Mouse (Mus musculus): ENCODE measurements at regions not wholly inside any gene's neighbourhood (a gene's known extent, or its start where the extent isn't known, plus 50 kb on each side); places are given as distances from the start of the nearest gene placed in this dataset.

DNA sequence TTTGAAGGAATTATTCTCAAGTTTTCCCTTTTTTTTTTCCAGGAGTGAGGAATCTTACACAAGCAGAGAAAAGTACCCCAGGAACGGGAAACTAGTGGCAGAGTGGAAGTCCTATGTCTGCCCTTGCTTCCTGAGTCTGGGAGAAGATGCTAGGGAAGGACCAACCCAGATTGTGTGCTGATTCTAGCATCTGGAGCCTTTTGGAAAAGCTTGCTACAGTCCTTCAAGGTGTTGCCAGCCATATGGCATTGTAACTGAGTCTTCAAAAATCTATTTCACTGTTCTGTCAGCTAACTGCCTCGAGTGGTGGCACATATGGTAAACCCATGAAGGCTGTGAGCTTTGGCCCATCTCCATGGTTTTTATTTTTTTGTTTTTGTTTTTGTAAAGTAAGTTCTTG lies 432.3 kb downstream of the Adamts20 start:
- H3K27ac ChIP-seq: no peak overlapping the region
- H3K4me3 ChIP-seq (replicated peaks): no peak overlapping the region
- no peaks in the 10 kb centered on the region for H3K36me3 ChIP-seq
- WGBS: 76% methylated on average over 2 of the region's 2 CpGs
- H3K9ac ChIP-seq: no peak overlapping the region
- H3K4me1 ChIP-seq (replicated peaks): no peaks in the 10 kb centered on the region
- no peaks in the 10 kb centered on the region for H3K27me3 ChIP-seq (replicated peaks)
- no peak for ATAC-seq
- no peak overlapping the region for H3K4me2 ChIP-seq (replicated peaks)
- H3K9me3 ChIP-seq: no peaks in the 10 kb centered on the region

DNA sequence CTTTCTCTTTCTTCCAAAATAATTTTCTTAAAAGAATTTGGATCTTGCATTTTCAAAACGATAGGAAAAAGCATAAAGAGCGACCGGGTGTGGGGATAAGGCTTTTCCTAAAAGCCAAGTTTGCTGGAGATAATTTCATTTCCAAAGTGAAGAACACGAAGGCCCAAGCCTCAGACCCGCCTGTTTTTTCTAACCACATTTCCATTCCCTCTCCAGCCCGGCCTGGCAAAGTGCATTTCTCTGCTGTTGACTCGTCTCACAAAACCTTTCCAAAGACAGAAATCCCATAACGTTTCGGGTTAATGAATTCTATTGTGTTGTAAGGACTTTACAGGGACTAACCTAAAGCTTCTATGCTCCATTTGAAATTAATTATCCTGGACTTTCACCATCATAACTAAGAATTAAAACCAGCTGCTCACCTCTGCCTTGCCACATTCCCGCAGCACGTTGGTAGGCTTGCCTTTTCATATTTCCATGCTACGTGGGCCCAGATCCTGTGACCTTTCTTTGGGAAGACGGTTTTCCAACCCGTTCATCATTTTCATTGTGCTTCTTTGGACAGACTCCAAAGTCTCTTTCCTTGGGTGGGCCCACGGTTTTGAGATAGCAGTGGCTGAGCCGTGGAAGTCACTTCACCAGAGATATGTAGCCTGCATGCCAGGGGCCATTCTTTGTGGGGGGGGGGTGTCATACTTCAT lies 430.5 kb upstream of the Prickle1 start:
- Histone ChIP-seq H3K4me2 (replicated peaks) (no peak overlapping the region), H3K4me1 (replicated peaks) (0 out of 2 replicates have a peak, but pooled peaks cover 2% of the 10 kb centered on the region), H3K36me3 (no peaks in the 10 kb centered on the region), H3K27ac (peak overlapping the region; percentile 67), H3K4me3 (replicated peaks) (no peak overlapping the region), H3K9me3 (no peaks in the 10 kb centered on the region), H3K27me3 (replicated peaks) (no peaks in the 10 kb centered on the region), H3K9ac (no peak overlapping the region)
- ATAC-seq: no peak
- WGBS: 61% methylated on average over 16 of the region's 16 CpGs

DNA sequence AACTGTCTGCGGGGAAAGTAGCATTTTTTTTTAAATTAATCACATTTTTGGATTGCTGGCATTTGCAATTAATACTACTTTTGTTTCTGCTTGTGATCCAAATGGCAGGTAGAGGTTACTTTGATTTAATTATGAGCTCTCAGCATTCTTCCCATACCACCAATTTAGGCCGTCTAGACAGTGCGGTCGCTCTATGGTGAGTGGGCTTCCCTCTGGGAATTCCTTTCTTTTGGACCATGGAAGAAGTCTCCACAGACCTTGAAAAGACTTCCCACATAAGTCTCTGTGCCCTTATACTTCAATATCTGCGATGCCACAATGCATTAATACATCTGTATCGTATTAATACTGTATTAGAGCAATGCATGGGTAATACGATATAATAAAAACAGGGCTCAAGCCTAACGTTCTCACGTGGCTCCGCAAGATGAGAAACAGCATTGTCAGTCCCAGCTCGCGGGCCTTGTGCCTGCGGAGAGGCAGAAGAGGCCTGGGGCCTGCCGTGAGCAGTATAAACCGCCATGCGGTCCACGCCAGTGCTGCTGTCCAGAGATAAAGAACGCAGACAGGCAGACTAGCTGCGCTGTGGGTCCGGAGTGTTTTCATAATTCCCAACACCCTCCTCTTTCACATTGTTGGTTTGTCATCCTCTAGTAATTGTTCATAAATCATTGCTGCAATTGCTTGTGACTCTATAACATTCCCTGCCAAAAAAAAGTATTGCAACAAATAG lies 429.7 kb upstream of the Prickle1 start:
- WGBS: 58% methylated on average over 20 of the region's 20 CpGs
- Histone ChIP-seq H3K9ac (no peak overlapping the region), H3K4me2 (replicated peaks) (no peak overlapping the region), H3K4me1 (replicated peaks) (0 out of 2 replicates have a peak, but pooled peaks cover 2% of the 10 kb centered on the region), H3K9me3 (no peaks in the 10 kb centered on the region), H3K36me3 (no peaks in the 10 kb centered on the region), H3K4me3 (replicated peaks) (no peak overlapping the region), H3K27me3 (replicated peaks) (no peaks in the 10 kb centered on the region), H3K27ac (peak overlapping the region; percentile 55)
- ATAC-seq: peak; percentile 62; the same call in 1 of the 2 replicates

DNA sequence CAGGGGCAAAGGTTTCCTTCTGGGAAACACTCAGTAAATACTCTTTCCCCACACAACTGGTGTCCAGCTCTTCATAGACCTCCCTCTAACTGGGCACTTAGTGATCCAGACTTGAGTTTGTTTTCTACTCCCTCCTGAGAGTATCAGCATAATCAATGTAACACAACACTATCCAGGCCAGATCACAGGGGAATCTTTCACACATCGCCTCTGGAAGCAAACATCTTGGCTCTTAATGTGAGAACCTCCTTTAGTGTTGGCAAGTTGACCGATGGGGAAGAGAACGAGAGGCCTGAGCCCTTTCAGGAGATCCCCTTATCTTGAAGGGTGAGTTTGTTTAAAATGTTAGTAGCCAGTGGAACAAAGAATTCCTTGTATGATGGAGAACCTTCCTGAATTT lies 429.1 kb upstream of the Prickle1 start:
- no peaks in the 10 kb centered on the region for H3K27me3 ChIP-seq (replicated peaks)
- ATAC-seq: no peak
- no peaks in the 10 kb centered on the region for H3K36me3 ChIP-seq
- no peaks in the 10 kb centered on the region for H3K9me3 ChIP-seq
- no peak overlapping the region for H3K27ac ChIP-seq
- no peak overlapping the region for H3K9ac ChIP-seq
- 0 out of 2 replicates have a peak, but pooled peaks cover 2% of the 10 kb centered on the region for H3K4me1 ChIP-seq (replicated peaks)
- H3K4me3 ChIP-seq (replicated peaks): no peak overlapping the region
- no peak overlapping the region for H3K4me2 ChIP-seq (replicated peaks)
- WGBS: 68% methylated on average over 3 of the region's 3 CpGs

DNA sequence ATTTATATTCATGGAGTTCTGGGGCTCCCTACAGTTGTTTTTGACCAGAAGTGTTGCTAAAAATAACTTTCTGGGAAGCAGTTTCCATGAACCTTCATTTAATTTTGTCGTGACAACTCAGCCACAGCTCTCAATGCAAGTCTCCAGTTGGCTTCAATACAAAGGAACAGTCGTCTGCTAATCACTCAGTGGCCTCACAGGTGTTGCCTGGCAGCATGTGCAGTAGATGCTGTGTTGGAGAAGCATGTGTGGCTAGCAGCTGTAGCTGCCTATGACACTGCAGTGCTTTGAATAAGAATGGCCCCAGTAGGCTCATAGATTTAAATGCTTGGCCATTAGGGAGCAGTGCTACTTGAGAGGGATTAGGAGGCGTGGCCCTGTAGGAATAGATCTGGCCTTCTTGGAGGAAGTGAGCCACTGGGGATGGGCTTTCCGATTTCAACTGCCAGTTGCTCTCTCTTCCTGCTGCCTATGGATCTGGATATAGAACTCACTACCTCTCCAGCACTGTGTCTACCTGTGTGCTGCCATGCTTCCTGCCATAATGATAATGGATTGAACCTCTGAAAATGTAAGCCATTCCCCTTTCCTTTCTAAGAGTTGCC lies 428.5 kb upstream of the Prickle1 start:
- Histone ChIP-seq H3K27me3 (replicated peaks) (no peaks in the 10 kb centered on the region), H3K9me3 (no peaks in the 10 kb centered on the region), H3K4me2 (replicated peaks) (no peak overlapping the region), H3K9ac (no peak overlapping the region), H3K36me3 (no peaks in the 10 kb centered on the region), H3K4me3 (replicated peaks) (no peak overlapping the region), H3K4me1 (replicated peaks) (0 out of 2 replicates have a peak, but pooled peaks cover 2% of the 10 kb centered on the region), H3K27ac (no peak overlapping the region)
- no peak for ATAC-seq
- WGBS: 66% methylated on average over 4 of the region's 4 CpGs

DNA sequence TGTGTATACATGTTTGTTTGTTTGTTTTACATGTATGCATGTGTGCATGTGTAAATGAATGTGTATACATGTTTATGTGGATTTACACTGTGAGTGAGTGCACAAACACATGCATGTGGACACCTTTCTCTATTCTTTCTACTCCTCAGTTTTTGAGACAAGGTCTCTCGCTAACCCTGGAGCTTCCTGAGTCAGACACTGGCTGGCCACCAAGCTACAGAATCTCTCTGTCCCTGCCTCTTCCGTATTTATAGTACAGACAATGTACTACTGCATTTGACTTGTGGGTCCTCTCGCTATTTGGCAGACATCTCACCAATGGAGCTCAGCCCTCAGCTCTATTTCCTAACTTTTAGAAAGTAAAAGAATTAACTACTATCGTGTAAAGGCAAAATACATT lies 427.8 kb upstream of the Prickle1 start:
- Histone ChIP-seq H3K4me2 (replicated peaks) (no peak overlapping the region), H3K9ac (no peak overlapping the region), H3K27me3 (replicated peaks) (no peaks in the 10 kb centered on the region), H3K4me3 (replicated peaks) (no peak overlapping the region), H3K9me3 (no peaks in the 10 kb centered on the region), H3K27ac (no peak overlapping the region), H3K4me1 (replicated peaks) (0 out of 2 replicates have a peak, but pooled peaks cover 2% of the 10 kb centered on the region), H3K36me3 (no peaks in the 10 kb centered on the region)
- ATAC-seq: no peak
- WGBS: 69% methylated on average over 4 of the region's 4 CpGs

DNA sequence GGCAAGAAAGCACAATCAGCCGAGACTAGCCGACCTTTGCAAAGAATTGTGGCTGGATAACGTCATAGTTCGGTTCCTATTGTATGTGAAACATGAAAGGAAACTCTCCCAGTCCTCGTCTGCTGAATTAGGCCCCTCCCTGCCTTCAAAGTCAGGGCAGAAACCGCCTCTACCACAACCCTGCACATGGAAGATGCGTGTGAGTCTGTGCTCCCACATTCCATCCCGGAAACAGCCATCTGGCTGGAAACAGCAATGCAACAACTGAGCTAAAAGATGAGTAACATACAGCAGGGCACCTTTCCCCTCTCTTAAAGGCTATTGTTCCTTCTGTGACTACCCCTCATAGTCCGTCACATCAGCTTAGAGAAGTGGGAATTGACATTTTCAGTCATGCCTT lies 422.1 kb upstream of the Prickle1 start:
- no peaks in the 10 kb centered on the region for H3K27me3 ChIP-seq (replicated peaks)
- no peaks in the 10 kb centered on the region for H3K36me3 ChIP-seq
- ATAC-seq: no peak
- no peaks in the 10 kb centered on the region for H3K4me1 ChIP-seq (replicated peaks)
- H3K4me2 ChIP-seq (replicated peaks): no peak overlapping the region
- no peaks in the 10 kb centered on the region for H3K9me3 ChIP-seq
- no peak overlapping the region for H3K4me3 ChIP-seq (replicated peaks)
- H3K27ac ChIP-seq: no peak overlapping the region
- H3K9ac ChIP-seq: no peak overlapping the region
- 69% methylated on average over 9 of the region's 9 CpGs for WGBS

DNA sequence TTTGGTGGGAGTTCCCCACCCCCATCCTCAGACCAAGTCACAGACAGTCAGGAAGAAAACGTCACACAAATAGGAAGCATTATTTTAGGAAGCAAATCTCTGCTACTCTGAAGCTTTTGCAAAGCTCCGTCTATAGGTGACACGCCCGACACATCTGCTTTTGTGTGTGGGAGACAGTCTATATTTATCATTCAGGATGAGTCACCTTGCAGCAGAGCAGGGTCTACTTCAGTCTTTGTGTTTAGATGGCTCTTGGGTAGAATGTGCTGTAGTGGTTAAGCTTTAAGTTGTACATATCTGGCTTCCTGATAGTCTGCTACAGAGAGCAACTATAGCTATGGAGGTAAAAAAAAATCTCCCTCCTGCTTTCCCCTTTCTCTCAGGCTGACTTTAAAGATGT lies 415.8 kb upstream of the Prickle1 start:
- Histone ChIP-seq H3K27ac (no peak overlapping the region), H3K27me3 (replicated peaks) (no peaks in the 10 kb centered on the region), H3K9ac (no peak overlapping the region), H3K4me2 (replicated peaks) (no peak overlapping the region), H3K9me3 (no peaks in the 10 kb centered on the region), H3K4me1 (replicated peaks) (0 out of 2 replicates have a peak, but pooled peaks cover 1% of the 10 kb centered on the region), H3K4me3 (replicated peaks) (no peak overlapping the region), H3K36me3 (no peaks in the 10 kb centered on the region)
- no peak for ATAC-seq
- 45% methylated on average over 4 of the region's 4 CpGs for WGBS

DNA sequence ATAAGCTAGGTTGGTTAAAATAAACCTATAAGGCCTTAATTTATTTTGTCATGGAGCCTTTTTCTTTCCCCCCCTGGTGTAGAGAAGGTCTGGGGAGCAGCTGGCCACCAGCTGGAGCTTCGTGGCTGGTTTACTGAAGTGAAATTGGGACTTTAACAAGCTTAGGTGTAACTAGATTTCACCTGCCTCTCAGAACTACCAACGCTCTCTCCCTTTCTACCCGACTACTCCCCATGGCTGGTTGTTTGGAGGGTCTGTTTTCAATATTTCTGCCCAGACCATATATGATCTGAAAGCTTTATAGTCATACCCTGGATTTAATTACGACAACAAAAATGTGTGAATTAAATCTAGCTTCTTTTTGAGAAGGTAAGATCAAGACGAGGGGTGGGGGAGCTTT lies 410.4 kb upstream of the Prickle1 start:
- 71% methylated on average over 5 of the region's 5 CpGs for WGBS
- 0 out of 2 replicates have a peak, but pooled peaks cover 10% of the 10 kb centered on the region for H3K4me1 ChIP-seq (replicated peaks)
- H3K36me3 ChIP-seq: no peaks in the 10 kb centered on the region
- H3K27ac ChIP-seq: no peak overlapping the region
- no peak overlapping the region for H3K4me3 ChIP-seq (replicated peaks)
- H3K9ac ChIP-seq: no peak overlapping the region
- no peak for ATAC-seq
- no peak overlapping the region for H3K4me2 ChIP-seq (replicated peaks)
- no peaks in the 10 kb centered on the region for H3K27me3 ChIP-seq (replicated peaks)
- no peaks in the 10 kb centered on the region for H3K9me3 ChIP-seq

DNA sequence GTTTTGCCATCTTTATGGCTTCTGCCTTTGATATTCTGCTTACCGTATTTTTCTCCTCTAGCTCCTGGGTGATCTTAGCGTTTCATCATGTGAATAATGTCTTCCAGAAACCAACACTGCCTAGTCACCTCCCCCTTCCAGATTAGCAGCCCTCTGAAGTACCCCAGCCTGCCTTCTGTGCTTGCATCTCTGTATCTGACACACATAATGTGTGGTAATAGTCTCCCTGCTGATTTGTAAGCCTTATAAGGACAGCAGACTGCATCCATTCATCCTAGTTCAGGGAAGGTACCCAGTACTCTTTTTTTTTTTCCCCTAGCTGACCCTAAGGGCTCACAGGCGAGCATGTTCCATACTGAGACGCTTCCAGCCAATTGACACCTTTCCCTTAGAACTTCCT lies 409.2 kb upstream of the Prickle1 start:
- Histone ChIP-seq H3K27ac (0 out of 2 replicates have a peak overlapping the region, but pooled peaks have one; percentile 9), H3K4me3 (replicated peaks) (no peak overlapping the region), H3K9me3 (no peaks in the 10 kb centered on the region), H3K36me3 (no peaks in the 10 kb centered on the region), H3K4me1 (replicated peaks) (0 out of 2 replicates have a peak, but pooled peaks cover 10% of the 10 kb centered on the region), H3K4me2 (replicated peaks) (no peak overlapping the region), H3K9ac (no peak overlapping the region), H3K27me3 (replicated peaks) (no peaks in the 10 kb centered on the region)
- no peak for ATAC-seq
- WGBS: 35% methylated on average over 4 of the region's 4 CpGs

DNA sequence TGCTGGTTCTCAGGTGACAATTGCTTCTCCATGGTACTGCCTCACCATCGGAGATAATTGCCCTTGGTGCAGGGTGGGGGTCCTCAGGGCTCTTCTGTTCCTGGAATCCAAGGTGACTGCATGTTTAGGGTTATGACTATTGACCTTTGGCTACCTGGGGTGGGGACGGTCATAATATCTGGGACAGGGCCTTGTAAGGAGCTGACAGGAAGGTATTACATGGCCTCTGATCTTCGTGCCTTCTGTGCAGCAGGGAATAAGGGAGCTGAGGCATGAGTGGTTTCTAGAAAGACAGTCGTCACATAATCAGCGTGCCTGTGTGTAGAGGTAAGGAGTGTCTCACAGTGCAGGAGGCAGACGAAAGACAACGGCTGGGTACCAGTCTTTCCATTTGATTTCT lies 407.5 kb upstream of the Prickle1 start:
- no peak overlapping the region for H3K4me3 ChIP-seq (replicated peaks)
- H3K36me3 ChIP-seq: no peaks in the 10 kb centered on the region
- 0 out of 2 replicates have a peak, but pooled peaks cover 10% of the 10 kb centered on the region for H3K4me1 ChIP-seq (replicated peaks)
- ATAC-seq: peak; percentile 93
- no peak overlapping the region for H3K4me2 ChIP-seq (replicated peaks)
- H3K27me3 ChIP-seq (replicated peaks): no peaks in the 10 kb centered on the region
- H3K27ac ChIP-seq: no peak overlapping the region
- H3K9ac ChIP-seq: no peak overlapping the region
- 65% methylated on average over 7 of the region's 7 CpGs for WGBS
- H3K9me3 ChIP-seq: no peaks in the 10 kb centered on the region

DNA sequence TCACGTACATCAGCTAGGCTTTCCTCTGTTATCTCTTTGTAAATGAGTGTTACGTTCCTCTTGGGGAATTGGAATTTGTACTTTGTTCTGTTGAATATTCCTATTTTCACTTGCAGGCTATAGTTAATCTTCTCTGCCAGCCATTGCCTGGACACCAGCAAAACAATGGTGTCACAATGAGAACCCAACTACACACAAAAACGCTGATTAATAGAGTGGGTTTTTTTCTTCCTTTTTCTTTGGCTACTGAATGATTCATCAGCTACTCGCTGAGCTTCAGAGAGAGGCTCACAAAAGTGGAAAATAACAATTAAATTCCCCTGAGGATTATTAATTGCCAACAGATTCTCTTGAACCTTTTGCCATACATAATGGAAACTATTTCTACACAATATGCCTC lies 398.9 kb upstream of the Prickle1 start:
- ATAC-seq: no peak
- Histone ChIP-seq H3K9ac (no peak overlapping the region), H3K4me3 (replicated peaks) (no peak overlapping the region), H3K4me1 (replicated peaks) (no peaks in the 10 kb centered on the region), H3K36me3 (no peaks in the 10 kb centered on the region), H3K27ac (no peak overlapping the region), H3K27me3 (replicated peaks) (no peaks in the 10 kb centered on the region), H3K4me2 (replicated peaks) (no peak overlapping the region), H3K9me3 (no peaks in the 10 kb centered on the region)
- WGBS: 67% methylated on average over 4 of the region's 4 CpGs
